Mouse (Mus musculus) CD8-positive naive resting alpha-beta T cell, adult 2 months (primary cell): ENCODE data around the gene Galnt18.

Experiments used
- DNase-seq, 2 experiments: peaks; one replicate each; pipeline ENCODE4 v3.0.0; 2022; ENCODE audit warnings: low read depth in 2 of 2, low spot score in 2 of 2

Gene Galnt18

GRCm38 (mm10) chr7:111714639-111715360, 65.0 kb downstream of the Galnt18 start:
- DNase-seq, result no peak

- no peak for DNase-seq
These were observed 65.8 kb downstream of the Galnt18 start for GRCm38 (mm10) chr7:111713828-111714600.

- no peak for DNase-seq
These were observed 67.0 kb downstream of the Galnt18 start for GRCm38 (mm10) chr7:111712797-111713196.

GRCm38 (mm10) chr7:111711045-111711808, 68.5 kb downstream of the Galnt18 start:
- no peak for DNase-seq

GRCm38 (mm10) chr7:111710311-111710710, 69.5 kb downstream of the Galnt18 start:
- no peak for DNase-seq

- DNase-seq, result no peak
These were observed 71.2 kb downstream of the Galnt18 start for GRCm38 (mm10) chr7:111708563-111708962.

- no peak for DNase-seq
These were observed 76.8 kb downstream of the Galnt18 start for GRCm38 (mm10) chr7:111702961-111703360.

GRCm38 (mm10) chr7:111701788-111702187, 78.0 kb downstream of the Galnt18 start:
- DNase-seq, result no peak

- DNase-seq, result no peak
These were observed 80.3 kb downstream of the Galnt18 start for GRCm38 (mm10) chr7:111699446-111699845.

- no peak for DNase-seq
These were observed 83.6 kb downstream of the Galnt18 start for GRCm38 (mm10) chr7:111696226-111696625.

GRCm38 (mm10) chr7:111694312-111694711, 85.5 kb downstream of the Galnt18 start:
- no peak for DNase-seq

- no peak for DNase-seq
These were observed 87.0 kb downstream of the Galnt18 start for GRCm38 (mm10) chr7:111692641-111693261.

- no peak for DNase-seq
These were observed 99.7 kb downstream of the Galnt18 start for GRCm38 (mm10) chr7:111680108-111680507.

- DNase-seq, result no peak
These were observed 103.3 kb downstream of the Galnt18 start for GRCm38 (mm10) chr7:111676483-111676882.

- DNase-seq, result no peak
These were observed 107.3 kb downstream of the Galnt18 start for GRCm38 (mm10) chr7:111672467-111672866.

- no peak for DNase-seq
These were observed 116.4 kb downstream of the Galnt18 start for GRCm38 (mm10) chr7:111663139-111664073.

- no peak for DNase-seq
These were observed 121.2 kb downstream of the Galnt18 start for GRCm38 (mm10) chr7:111658579-111658978.

GRCm38 (mm10) chr7:111655002-111655401, 124.8 kb downstream of the Galnt18 start:
- DNase-seq, result no peak

GRCm38 (mm10) chr7:111654526-111654925, 125.3 kb downstream of the Galnt18 start:
- no peak for DNase-seq

- DNase-seq, result no peak
These were observed 135.4 kb downstream of the Galnt18 start for GRCm38 (mm10) chr7:111644362-111644761.
